Mouse (Mus musculus) cerebellum, adult 2 months (tissue): ENCODE data around the gene Klhdc3.
A peak's percentile ranks its signal among the peaks of the same experiment; 100 is the strongest.

Experiments
- CTCF ChIP-seq: fragments of 200-500 bp; IDR thresholded peaks from 2 replicates; pipeline ENCODE4 v1.5.1; 2011; ENCODE audit warnings: low read depth, mild to moderate bottlenecking, control low read depth, low read length, moderate library complexity, borderline replicate concordance; ENCODE audit not compliant: insufficient read depth
- POLR2A ChIP-seq: fragments of 200-500 bp; IDR thresholded peaks from 2 replicates; pipeline ENCODE4 v1.6.1; 2011; ENCODE audit warnings: low read length, control low read depth, borderline replicate concordance; ENCODE audit not compliant: insufficient read depth

DNA sequence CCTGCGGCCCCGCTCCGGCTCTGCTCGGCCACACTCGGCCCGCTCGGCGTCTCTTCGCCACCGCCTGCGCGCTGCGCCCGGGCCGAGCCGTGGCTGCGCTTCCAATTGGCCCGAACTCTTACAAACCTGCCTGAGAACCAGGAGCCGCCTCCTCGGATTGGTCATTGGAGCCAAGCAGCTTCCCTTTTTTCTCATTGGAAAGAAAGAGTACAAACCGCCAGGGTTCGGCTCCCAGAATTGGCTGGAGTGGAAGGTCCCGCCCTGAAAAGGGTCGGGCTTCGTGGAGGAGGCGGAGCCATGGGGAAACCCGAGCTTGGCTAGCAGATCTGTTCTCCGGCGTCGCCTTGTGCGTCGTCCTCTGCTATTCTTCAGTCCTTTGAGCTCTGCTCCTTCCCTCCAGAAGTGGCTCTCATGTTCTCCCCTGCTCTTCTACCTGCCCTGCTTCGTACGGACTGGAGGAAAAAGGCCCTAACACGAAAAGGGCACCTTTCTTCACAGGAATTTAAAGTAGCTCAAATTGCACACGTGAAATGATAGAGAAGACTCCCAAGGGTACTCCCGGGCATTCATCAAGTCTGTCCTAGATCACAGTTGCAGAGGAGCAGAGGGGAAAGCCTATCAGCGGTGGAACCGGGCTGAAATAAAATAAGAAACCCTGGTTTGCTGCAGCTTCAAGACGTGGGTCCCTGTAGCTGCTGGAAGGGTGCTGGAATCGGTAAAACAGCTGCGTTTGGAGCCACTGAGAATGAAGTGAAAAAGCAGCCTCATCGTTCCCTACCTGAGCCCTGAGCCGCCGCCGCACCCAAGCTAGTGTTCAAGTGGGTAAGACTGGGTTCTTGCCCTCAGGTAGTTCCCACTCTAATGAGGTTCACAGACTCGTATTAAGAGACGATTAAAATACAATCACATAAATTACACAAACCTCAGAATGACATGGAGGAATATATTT lies 24.4 kb upstream of the Klhdc3 start, which contains the start of gene Ppp2r5d:
- TF ChIP-seq CTCF: no peak
- peak; percentile 96 for TF ChIP-seq POLR2A
